Mouse (Mus musculus) heart, postnatal 0 days (tissue): Measurements from ENCODE around the gene Bbof1. TPM values are rescaled to one million over a fixed set of nuclear protein-coding genes. Genes with fewer than 3 reads are reported as not detected.

Source experiments
- ATAC-seq: fragments of 200-750 bp; cut with Nextera tagmentation; 2 replicates; pipeline ENCODE4 v1.8.0; 2017; ENCODE audit warnings: low read depth, moderate number of reproducible peaks, moderate library complexity; ENCODE audit not compliant: insufficient read depth
- DNase-seq: peaks from one replicate; pipeline ENCODE4 v3.0.0-alpha.2; 2016; ENCODE audit warnings: low spot score
- H3K27ac ChIP-seq: fragments of 300-500 bp; sonication (generic); 2 replicates; pipeline ENCODE4 v1.5.1; 2014; ENCODE audit warnings: low read depth, mild to moderate bottlenecking
- H3K27me3 ChIP-seq: fragments of 300-500 bp; sonication (generic); 2 replicates; pipeline ENCODE4 v1.6.1; 2014; ENCODE audit warnings: low read length, mixed read lengths; ENCODE audit not compliant: control insufficient read depth, insufficient read depth
- H3K36me3 ChIP-seq: fragments of 300-500 bp; sonication (generic); replicated peaks from 2 replicates; pipeline ENCODE4 v1.6.1; 2014; ENCODE audit warnings: low read length, mixed read lengths; ENCODE audit not compliant: control insufficient read depth, insufficient read depth
- H3K4me1 ChIP-seq: fragments of 300-500 bp; sonication (generic); 2 replicates; pipeline ENCODE4 v1.6.1; 2014; ENCODE audit warnings: antibody characterized with exemption; ENCODE audit not compliant: control insufficient read depth, insufficient read depth
- H3K4me2 ChIP-seq: fragments of 300-500 bp; sonication (generic); 2 replicates; pipeline ENCODE4 v1.6.1; 2014; ENCODE audit warnings: low read depth, mild to moderate bottlenecking, low read length, moderate library complexity
- H3K4me3 ChIP-seq: fragments of 300-500 bp; sonication (generic); 2 replicates; pipeline ENCODE4 v1.5.1; 2014; ENCODE audit warnings: low read depth, low read length
- H3K9ac ChIP-seq: fragments of 300-500 bp; sonication (generic); replicated peaks from 2 replicates; pipeline ENCODE4 v1.6.1; 2014; ENCODE audit warnings: low read depth, low read length, mixed read lengths
- H3K9me3 ChIP-seq: fragments of 300-500 bp; sonication (generic); replicated peaks from 2 replicates; pipeline ENCODE4 v1.6.1; 2016; ENCODE audit warnings: low read length; ENCODE audit not compliant: control insufficient read depth
- CTCF ChIP-seq: IDR thresholded peaks from 2 replicates; pipeline ENCODE4 v1.5.1; 2016; ENCODE audit warnings: antibody characterized with exemption, control low read depth, low read depth
- EP300 ChIP-seq: IDR thresholded peaks from 2 replicates; pipeline ENCODE4 v1.6.1; 2016; ENCODE audit warnings: antibody characterized with exemption, low read depth
- WGBS: fragments of 180-500 bp; shearing (Covaris S2); extraction: QIAGEN DNeasy Blood & Tissue Kit; methylation state at CpG from one replicate; pipeline ENCODE4 v1.1.7; 2014; 5-methylcytosine and 5-hydroxymethylcytosine counted together
- polyA plus RNA-seq: library from polyadenylated mRNA; unstranded; fragments of >200 nt; fragmentation: Nextera tagmentation; extraction: Ambion mirVana; gene quantifications from 2 replicates; pipeline ENCODE4 v1.2.1, GENCODE M21; 2015
- total RNA-seq: library from RNA; depleted of rRNA; stranded (reverse); fragments of >200 nt; gene quantifications from 2 replicates; pipeline ENCODE4 v1.2.3, GENCODE M21; 2014; ENCODE audit warnings: low replicate concordance

Bbof1 gene
- total and polyA plus RNA-seq, 2 experiments from 2014 or later = 0.04 to 1.3 TPM

GRCm38 (mm10) chr12:84407874-84408818, 725 bp upstream of the Bbof1 start:
- TF ChIP-seq EP300 (no peak), CTCF (no peak)
- peak overlapping the region; percentile 74 for H3K9ac ChIP-seq
- no peaks in the 10 kb centered on the region for H3K9me3 ChIP-seq
- H3K36me3 ChIP-seq = no peaks in the 10 kb centered on the region
- H3K27ac ChIP-seq = peak overlapping the region; percentile 91
- H3K27me3 ChIP-seq = no peaks in the 10 kb centered on the region
- WGBS = 1% methylated on average over 41 of the region's 52 CpGs
- peak overlapping the region; percentile 66 for H3K4me3 ChIP-seq
- DNase-seq = no peak
- ATAC-seq = peak; percentile 63
- peak overlapping the region; percentile 97 for H3K4me2 ChIP-seq
- no peaks in the 10 kb centered on the region for H3K4me1 ChIP-seq

GRCm38 (mm10) chr12:84416834-84417604, 8.1 kb downstream of the Bbof1 start, which contains the start of gene Rnf113a2:
Rnf113a2 (plus strand) TSS chr12:84417196.
- Histone ChIP-seq H3K36me3 (no peaks in the 10 kb centered on the region), H3K4me3 (peak within 1 kb of the TSS; percentile 67), H3K27ac (peak within 1 kb of the TSS; percentile 57), H3K4me2 (peak within 1 kb of the TSS; percentile 77), H3K9me3 (no peaks in the 10 kb centered on the region), H3K4me1 (peaks cover 7% of the 10 kb centered on the region; the same call in 1 of the 2 replicates), H3K9ac (peak within 1 kb of the TSS; percentile 62), H3K27me3 (no peaks in the 10 kb centered on the region)
- DNase-seq (peak; percentile 86), ATAC-seq (peak; percentile 94)
- WGBS = 2% methylated on average over 50 of the region's 50 CpGs
- TF ChIP-seq EP300 (no peak), CTCF (no peak)

DNA sequence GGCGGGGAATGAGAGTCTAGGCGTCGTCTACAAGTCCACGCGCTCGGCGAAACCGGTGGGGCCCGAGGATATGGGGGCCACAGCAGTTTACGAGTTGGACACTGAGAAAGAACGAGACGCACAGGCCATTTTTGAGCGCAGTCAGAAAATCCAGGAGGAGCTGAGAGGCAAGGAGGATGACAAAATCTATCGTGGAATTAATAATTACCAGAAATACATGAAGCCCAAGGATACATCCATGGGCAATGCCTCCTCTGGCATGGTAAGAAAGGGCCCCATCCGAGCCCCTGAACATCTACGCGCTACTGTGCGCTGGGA, 8.7 kb downstream of the Bbof1 start:
- ATAC-seq (no peak), DNase-seq (no peak)
- no peak for TF ChIP-seq CTCF
- no peak for TF ChIP-seq EP300
- Histone ChIP-seq H3K4me2 (peak overlapping the region; percentile 77), H3K9ac (peak overlapping the region; percentile 62), H3K4me3 (peak overlapping the region; percentile 67), H3K27ac (peak overlapping the region; percentile 57), H3K27me3 (no peaks in the 10 kb centered on the region), H3K4me1 (peaks cover 7% of the 10 kb centered on the region; the same call in 1 of the 2 replicates), H3K36me3 (no peaks in the 10 kb centered on the region), H3K9me3 (no peaks in the 10 kb centered on the region)
- 39% methylated on average over 18 of the region's 18 CpGs for WGBS

GRCm38 (mm10) chr12:84423990-84424389, 15.1 kb downstream of the Bbof1 start:
- Histone ChIP-seq H3K4me3 (no peak overlapping the region), H3K4me1 (no peaks in the 10 kb centered on the region), H3K9me3 (no peaks in the 10 kb centered on the region), H3K36me3 (no peaks in the 10 kb centered on the region; the same call in 1 of the 2 replicates), H3K4me2 (no peak overlapping the region), H3K27me3 (no peaks in the 10 kb centered on the region), H3K9ac (no peak overlapping the region), H3K27ac (no peak overlapping the region)
- ATAC-seq = no peak
- WGBS = 53% methylated on average over 3 of the region's 3 CpGs
- DNase-seq = no peak
- TF ChIP-seq CTCF (no peak), EP300 (no peak)

- ATAC-seq = no peak
- H3K4me3 ChIP-seq = no peak overlapping the region
- WGBS = 84% methylated on average over 2 of the region's 2 CpGs
- no peak for TF ChIP-seq CTCF
- no peak for TF ChIP-seq EP300
- no peak for DNase-seq
- no peaks in the 10 kb centered on the region for H3K27me3 ChIP-seq
- H3K36me3 ChIP-seq = peaks cover 32% of the 10 kb centered on the region
- H3K4me1 ChIP-seq = no peaks in the 10 kb centered on the region
- no peak overlapping the region for H3K4me2 ChIP-seq
- H3K27ac ChIP-seq = no peak overlapping the region
- H3K9me3 ChIP-seq = no peaks in the 10 kb centered on the region
- no peak overlapping the region for H3K9ac ChIP-seq
These were observed 21.0 kb downstream of the Bbof1 start for GRCm38 (mm10) chr12:84429825-84430224.
